Mouse (Mus musculus): ENCODE measurements around the gene Psmb9. TPM values are rescaled to one million over a fixed set of nuclear protein-coding genes. Genes with fewer than 3 reads are reported as not detected.

The Psmb9 gene
- polyA plus RNA-seq, 2 experiments = 2.2 to 3.4 TPM

- H3K27ac ChIP-seq (replicated peaks; ENCODE audit: low read depth, low read length) = no peak overlapping the region
- DNase-seq (ENCODE audit: low spot score) (no peak), ATAC-seq (ENCODE audit: low FRiP score, low read depth) (no peak)
- 83% methylated on average over 3 of the region's 3 CpGs for WGBS
- peaks cover 50% of the 10 kb centered on the region for H3K27me3 ChIP-seq (ENCODE audit: control insufficient read depth, insufficient read depth, low read length)
- no peak overlapping the region for H3K4me3 ChIP-seq (replicated peaks; ENCODE audit: low read length)
- no peaks in the 10 kb centered on the region for H3K36me3 ChIP-seq (ENCODE audit: control insufficient read depth, insufficient read depth, low read length)
- H3K4me1 ChIP-seq (ENCODE audit: control insufficient read depth, insufficient read depth, low read length) = no peaks in the 10 kb centered on the region
- no peak for TF ChIP-seq POLR2A (IDR thresholded peaks at IDR 0.05; ENCODE audit: borderline replicate concordance, extremely low read depth, insufficient read depth, insufficient read length)
- no peaks in the 10 kb centered on the region for H3K9me3 ChIP-seq (ENCODE audit: control insufficient read depth, low read length)
- H3K4me2 ChIP-seq (replicated peaks; ENCODE audit: low read depth, low read length, severe bottlenecking) = no peak overlapping the region
- no peak overlapping the region for H3K9ac ChIP-seq (ENCODE audit: low read depth, low read length, severe bottlenecking)
Measured at GRCm38 (mm10) chr17:34210599-34210998, 23.0 kb upstream of the Psmb9 start.

- no peak for TF ChIP-seq POLR2A (IDR thresholded peaks at IDR 0.05; ENCODE audit: borderline replicate concordance, extremely low read depth, insufficient read depth, insufficient read length)
- H3K9ac ChIP-seq (ENCODE audit: low read depth, low read length, severe bottlenecking) = no peak overlapping the region
- ATAC-seq (ENCODE audit: low FRiP score, low read depth) (no peak), DNase-seq (ENCODE audit: low spot score) (no peak)
- no peaks in the 10 kb centered on the region for H3K36me3 ChIP-seq (ENCODE audit: control insufficient read depth, insufficient read depth, low read length)
- no peaks in the 10 kb centered on the region for H3K9me3 ChIP-seq (ENCODE audit: control insufficient read depth, low read length)
- H3K27ac ChIP-seq (replicated peaks; ENCODE audit: low read depth, low read length) = no peak overlapping the region
- WGBS = 52% methylated on average over 3 of the region's 3 CpGs
- H3K4me2 ChIP-seq (replicated peaks; ENCODE audit: low read depth, low read length, severe bottlenecking) = no peak overlapping the region
- peaks cover 59% of the 10 kb centered on the region for H3K27me3 ChIP-seq (ENCODE audit: control insufficient read depth, insufficient read depth, low read length)
- H3K4me3 ChIP-seq (replicated peaks; ENCODE audit: low read length) = no peak overlapping the region
- H3K4me1 ChIP-seq (ENCODE audit: control insufficient read depth, insufficient read depth, low read length) = no peaks in the 10 kb centered on the region; the same call in 1 of the 2 replicates
Measured at GRCm38 (mm10) chr17:34209680-34210079, 22.1 kb upstream of the Psmb9 start.

- ATAC-seq (ENCODE audit: low FRiP score, low read depth) = no peak
- WGBS = 19% methylated on average over 10 of the region's 10 CpGs
Measured at GRCm38 (mm10) chr17:34208421-34208820, 20.9 kb upstream of the Psmb9 start.

GRCm38 (mm10) chr17:34207866-34208265, 20.3 kb upstream of the Psmb9 start:
- no peak for ATAC-seq (ENCODE audit: low FRiP score, low read depth)
- Histone ChIP-seq H3K9me3 (ENCODE audit: control insufficient read depth, low read length) (no peaks in the 10 kb centered on the region), H3K4me2 (replicated peaks; ENCODE audit: low read depth, low read length, severe bottlenecking) (no peak overlapping the region), H3K27ac (replicated peaks; ENCODE audit: low read depth, low read length) (no peak overlapping the region), H3K27me3 (ENCODE audit: control insufficient read depth, insufficient read depth, low read length) (peaks cover 45% of the 10 kb centered on the region), H3K36me3 (ENCODE audit: control insufficient read depth, insufficient read depth, low read length) (no peaks in the 10 kb centered on the region), H3K4me1 (ENCODE audit: control insufficient read depth, insufficient read depth, low read length) (no peaks in the 10 kb centered on the region; the same call in 1 of the 2 replicates), H3K9ac (ENCODE audit: low read depth, low read length, severe bottlenecking) (no peak overlapping the region), H3K4me3 (replicated peaks; ENCODE audit: low read length) (no peak overlapping the region)
- no peak for DNase-seq (ENCODE audit: low spot score)
- WGBS = 89% methylated on average over 9 of the region's 9 CpGs
- TF ChIP-seq POLR2A (IDR thresholded peaks at IDR 0.05; ENCODE audit: borderline replicate concordance, extremely low read depth, insufficient read depth, insufficient read length) = no peak

More at GRCm38 (mm10) chr17:34208421-34208820, 20.9 kb upstream of the Psmb9 start:
- H3K4me3 ChIP-seq (replicated peaks; ENCODE audit: low read length) = no peak overlapping the region
- peaks cover 48% of the 10 kb centered on the region for H3K27me3 ChIP-seq (ENCODE audit: control insufficient read depth, insufficient read depth, low read length)
- H3K27ac ChIP-seq (replicated peaks; ENCODE audit: low read depth, low read length) = no peak overlapping the region
- no peaks in the 10 kb centered on the region for H3K9me3 ChIP-seq (ENCODE audit: control insufficient read depth, low read length)
- no peak overlapping the region for H3K9ac ChIP-seq (ENCODE audit: low read depth, low read length, severe bottlenecking)
- H3K36me3 ChIP-seq (ENCODE audit: control insufficient read depth, insufficient read depth, low read length) = no peaks in the 10 kb centered on the region
- DNase-seq (ENCODE audit: low spot score) = no peak
- no peak for TF ChIP-seq POLR2A (IDR thresholded peaks at IDR 0.05; ENCODE audit: borderline replicate concordance, extremely low read depth, insufficient read depth, insufficient read length)
- no peaks in the 10 kb centered on the region; the same call in 1 of the 2 replicates for H3K4me1 ChIP-seq (ENCODE audit: control insufficient read depth, insufficient read depth, low read length)
- no peak overlapping the region for H3K4me2 ChIP-seq (replicated peaks; ENCODE audit: low read depth, low read length, severe bottlenecking)

- H3K4me2 ChIP-seq (replicated peaks; ENCODE audit: low read depth, low read length, severe bottlenecking) = no peak overlapping the region
- H3K27me3 ChIP-seq (ENCODE audit: control insufficient read depth, insufficient read depth, low read length) = peaks cover 41% of the 10 kb centered on the region; the same call in 1 of the 2 replicates
- no peaks in the 10 kb centered on the region for H3K36me3 ChIP-seq (ENCODE audit: control insufficient read depth, insufficient read depth, low read length)
- H3K4me3 ChIP-seq (replicated peaks; ENCODE audit: low read length) = no peak overlapping the region
- H3K9me3 ChIP-seq (ENCODE audit: control insufficient read depth, low read length) = no peaks in the 10 kb centered on the region
- H3K9ac ChIP-seq (ENCODE audit: low read depth, low read length, severe bottlenecking) = no peak overlapping the region
- DNase-seq (ENCODE audit: low spot score) = no peak
- no peak for TF ChIP-seq POLR2A (IDR thresholded peaks at IDR 0.05; ENCODE audit: borderline replicate concordance, extremely low read depth, insufficient read depth, insufficient read length)
- H3K27ac ChIP-seq (replicated peaks; ENCODE audit: low read depth, low read length) = no peak overlapping the region
- H3K4me1 ChIP-seq (ENCODE audit: control insufficient read depth, insufficient read depth, low read length) = no peaks in the 10 kb centered on the region; the same call in 1 of the 2 replicates
- no peak for ATAC-seq (ENCODE audit: low FRiP score, low read depth)
- WGBS = 57% methylated on average over 3 of the region's 3 CpGs
Measured at GRCm38 (mm10) chr17:34207456-34207855, 19.9 kb upstream of the Psmb9 start.

GRCm38 (mm10) chr17:34206731-34207130, 19.2 kb upstream of the Psmb9 start:
- no peaks in the 10 kb centered on the region; the same call in 1 of the 2 replicates for H3K4me1 ChIP-seq (ENCODE audit: control insufficient read depth, insufficient read depth, low read length)
- H3K27me3 ChIP-seq (ENCODE audit: control insufficient read depth, insufficient read depth, low read length) = peaks cover 34% of the 10 kb centered on the region; the same call in 1 of the 2 replicates
- no peaks in the 10 kb centered on the region for H3K36me3 ChIP-seq (ENCODE audit: control insufficient read depth, insufficient read depth, low read length)
- no peak overlapping the region for H3K27ac ChIP-seq (replicated peaks; ENCODE audit: low read depth, low read length)
- no peaks in the 10 kb centered on the region for H3K9me3 ChIP-seq (ENCODE audit: control insufficient read depth, low read length)
- H3K4me3 ChIP-seq (replicated peaks; ENCODE audit: low read length) = no peak overlapping the region
- no peak overlapping the region for H3K4me2 ChIP-seq (replicated peaks; ENCODE audit: low read depth, low read length, severe bottlenecking)
- no peak for DNase-seq (ENCODE audit: low spot score)
- 84% methylated on average over 5 of the region's 5 CpGs for WGBS
- no peak for ATAC-seq (ENCODE audit: low FRiP score, low read depth)
- H3K9ac ChIP-seq (ENCODE audit: low read depth, low read length, severe bottlenecking) = no peak overlapping the region
- no peak for TF ChIP-seq POLR2A (IDR thresholded peaks at IDR 0.05; ENCODE audit: borderline replicate concordance, extremely low read depth, insufficient read depth, insufficient read length)

All from limb, embryonic 14.5 days (tissue).